Mouse (Mus musculus): ENCODE data around the gene Lrrk2. TPM values are rescaled to one million over a fixed set of nuclear protein-coding genes. Genes with fewer than 3 reads are reported as not detected.
A peak's percentile ranks its signal among the peaks of the same experiment; 100 is the strongest.

The Lrrk2 gene
- total RNA-seq (2021): 10 to 100 TPM; 11.4 to 12.8 TPM
- long read RNA-seq, experiment 1, partial matches to known transcripts: 2 of 3 reads
- long read RNA-seq, experiment 1, other reads (novel, unspliced or antisense): 0 of 3 reads
- long read RNA-seq, experiment 2, full-length matches to known transcripts: 4 of 4 reads
- long read RNA-seq, experiment 2, partial matches to known transcripts: 0 of 4 reads
- long read RNA-seq, experiment 2, other reads (novel, unspliced or antisense): 0 of 4 reads

- DNase-seq (ENCODE audit: low spot score in 2 of 2): peak; percentile 58 to 62
Observed at GRCm38 (mm10) chr15:91672645-91673568, at the start of gene Lrrk2. Gene Lrrk2 (plus strand): TSS chr15:91673175.

DNA sequence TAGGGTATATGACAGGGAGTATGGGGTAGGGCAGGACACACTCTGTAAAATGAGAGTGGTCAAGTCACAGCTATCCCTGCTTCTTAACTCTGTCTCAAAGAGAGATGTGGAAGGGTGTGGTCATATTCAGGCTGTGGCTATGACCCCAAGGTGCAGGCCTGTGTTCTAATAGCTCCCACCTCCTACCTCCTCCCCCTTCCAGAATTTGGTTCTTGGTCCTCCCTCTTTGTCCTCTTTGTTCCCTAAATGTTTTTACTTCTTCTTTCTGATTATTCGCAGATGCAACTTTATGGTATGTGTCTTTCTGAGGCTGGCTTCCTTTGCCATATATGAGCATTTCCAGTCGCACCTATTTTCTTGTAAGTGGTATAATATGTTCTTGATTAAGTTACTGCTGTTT lies 48.5 kb upstream of the Lrrk2 start:
- DNase-seq (ENCODE audit: low spot score in 2 of 2): no peak

- DNase-seq (ENCODE audit: low spot score in 2 of 2): no peak
Observed at GRCm38 (mm10) chr15:91629137-91629536, 43.8 kb upstream of the Lrrk2 start.

DNA sequence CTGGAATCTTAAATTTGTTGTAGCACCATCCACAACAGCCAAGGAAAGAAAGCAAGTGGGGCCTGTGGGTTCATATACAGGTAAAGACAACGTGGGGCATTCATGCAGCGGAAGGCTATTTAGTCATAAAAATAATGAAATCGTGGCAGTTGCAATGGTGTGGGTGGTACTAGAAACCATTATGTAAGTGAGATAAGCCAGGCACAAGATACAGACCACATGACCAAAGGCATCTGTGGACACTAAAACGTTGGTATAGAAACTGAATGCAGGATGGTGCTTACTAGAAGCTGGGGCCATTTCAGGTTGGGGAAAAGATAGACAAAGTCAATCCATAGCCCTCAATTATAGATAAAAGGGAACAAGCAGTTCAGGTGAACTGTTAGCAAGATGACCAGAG lies 40.5 kb upstream of the Lrrk2 start:
- no peak for DNase-seq (ENCODE audit: low spot score in 2 of 2)

DNA sequence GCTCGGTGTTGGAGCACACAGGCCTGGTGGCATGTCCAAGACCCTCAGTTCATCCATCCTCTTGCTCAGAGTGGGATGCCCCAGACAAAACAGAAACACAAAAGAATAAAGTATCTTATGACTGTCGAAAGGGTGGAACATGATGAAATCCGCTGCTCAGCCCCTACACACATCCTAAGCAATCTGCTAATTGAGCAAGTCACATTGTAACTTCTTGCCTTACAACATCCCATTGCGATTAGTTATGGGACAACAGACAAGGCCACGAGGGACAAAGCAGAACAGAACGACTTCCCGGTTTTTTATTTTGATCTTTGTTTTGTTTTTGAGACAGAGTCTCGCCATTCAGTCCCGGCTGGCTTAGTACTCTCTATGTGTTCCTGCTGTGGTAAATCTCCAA lies 39.9 kb upstream of the Lrrk2 start:
- no peak for DNase-seq (ENCODE audit: low spot score in 2 of 2)

DNA sequence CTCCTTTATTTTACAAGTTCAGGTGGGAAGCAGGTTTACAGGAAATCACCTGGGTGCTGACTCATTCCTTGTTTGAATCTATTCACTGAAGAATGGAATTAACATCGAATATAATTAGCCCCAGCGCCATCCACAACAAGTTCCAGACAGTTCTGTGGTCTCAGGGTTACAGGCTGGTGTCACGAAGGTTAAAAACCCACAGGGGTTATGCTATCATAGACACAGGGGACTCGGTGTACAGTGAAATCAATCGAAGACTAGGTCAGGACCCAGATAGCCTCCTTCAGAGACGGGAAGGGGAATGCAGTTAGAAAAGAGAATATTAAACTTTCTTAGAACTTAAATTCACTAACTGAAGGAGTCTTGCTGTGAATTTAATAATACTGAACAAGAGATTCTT lies 39.2 kb upstream of the Lrrk2 start:
- DNase-seq (ENCODE audit: low spot score in 2 of 2): no peak

DNA sequence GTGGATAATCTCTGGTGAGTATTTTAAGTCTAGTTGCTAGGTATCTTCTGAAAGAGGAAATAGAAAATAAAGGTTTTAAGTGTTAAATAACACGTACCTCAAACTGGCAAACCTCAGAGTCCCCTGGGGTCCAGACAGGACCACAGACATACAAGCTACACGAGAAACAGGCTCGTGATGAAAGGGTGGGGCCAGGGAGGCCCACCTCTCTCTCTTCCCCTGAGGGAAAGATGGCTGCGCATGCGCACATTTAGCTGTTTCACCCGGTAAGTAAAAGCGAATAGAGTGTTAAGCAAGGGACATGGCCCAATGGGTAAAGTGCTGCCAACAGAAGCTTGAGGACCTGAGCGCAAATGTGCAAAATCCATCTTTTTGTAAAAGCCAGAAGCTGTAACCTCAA lies 38.7 kb upstream of the Lrrk2 start:
- no peak for DNase-seq (ENCODE audit: low spot score in 2 of 2)

DNA sequence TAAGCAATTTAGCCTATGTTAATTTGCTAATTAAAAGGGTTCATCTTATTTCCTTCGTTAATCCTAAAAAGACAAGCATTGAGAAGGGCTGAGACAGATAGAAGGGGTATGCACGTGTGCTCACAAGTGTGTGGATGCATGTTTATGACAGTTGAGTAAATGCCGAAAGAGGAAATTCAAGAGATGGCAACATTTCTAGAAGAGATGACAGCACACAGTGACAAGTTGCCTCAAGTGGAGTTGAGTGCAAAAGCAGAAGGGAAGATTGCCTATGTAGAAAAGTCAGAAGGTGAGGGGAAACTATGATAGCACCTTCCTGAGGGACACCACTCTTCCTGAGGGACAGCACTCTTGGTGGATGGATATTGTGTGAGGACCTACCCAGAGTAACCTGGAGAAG lies 31.3 kb upstream of the Lrrk2 start:
- no peak for DNase-seq (ENCODE audit: low spot score in 2 of 2)

DNA sequence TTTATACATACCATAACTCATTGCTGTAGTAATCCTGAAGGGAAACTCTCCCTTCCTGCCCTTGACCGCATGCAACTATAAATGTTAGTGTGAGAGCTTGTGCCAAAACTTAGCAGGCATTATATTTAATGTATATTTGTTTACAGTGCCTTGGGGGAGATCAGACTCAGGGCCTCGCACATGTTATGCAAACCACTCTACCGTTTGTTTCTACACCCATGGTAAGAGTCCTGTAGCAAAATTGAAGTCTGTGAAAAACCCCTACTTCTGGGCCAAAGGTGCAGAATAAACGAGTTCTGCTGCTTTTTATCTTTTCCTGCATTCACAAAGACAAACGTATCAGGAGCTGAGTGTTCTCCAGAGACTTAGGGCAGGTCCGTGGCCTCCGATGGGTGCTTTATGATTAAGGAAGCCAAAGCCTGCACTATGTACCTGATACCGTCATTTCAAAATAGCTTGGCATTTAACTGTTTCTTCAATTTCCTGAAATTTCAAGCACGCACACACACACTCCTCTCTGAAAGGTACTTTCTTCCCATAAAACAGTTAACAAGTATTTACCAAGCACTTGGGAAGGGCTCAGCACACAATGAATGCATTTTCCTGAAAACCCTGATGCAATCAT lies 30.2 kb upstream of the Lrrk2 start:
- no peak for DNase-seq (ENCODE audit: low spot score in 2 of 2)

DNA sequence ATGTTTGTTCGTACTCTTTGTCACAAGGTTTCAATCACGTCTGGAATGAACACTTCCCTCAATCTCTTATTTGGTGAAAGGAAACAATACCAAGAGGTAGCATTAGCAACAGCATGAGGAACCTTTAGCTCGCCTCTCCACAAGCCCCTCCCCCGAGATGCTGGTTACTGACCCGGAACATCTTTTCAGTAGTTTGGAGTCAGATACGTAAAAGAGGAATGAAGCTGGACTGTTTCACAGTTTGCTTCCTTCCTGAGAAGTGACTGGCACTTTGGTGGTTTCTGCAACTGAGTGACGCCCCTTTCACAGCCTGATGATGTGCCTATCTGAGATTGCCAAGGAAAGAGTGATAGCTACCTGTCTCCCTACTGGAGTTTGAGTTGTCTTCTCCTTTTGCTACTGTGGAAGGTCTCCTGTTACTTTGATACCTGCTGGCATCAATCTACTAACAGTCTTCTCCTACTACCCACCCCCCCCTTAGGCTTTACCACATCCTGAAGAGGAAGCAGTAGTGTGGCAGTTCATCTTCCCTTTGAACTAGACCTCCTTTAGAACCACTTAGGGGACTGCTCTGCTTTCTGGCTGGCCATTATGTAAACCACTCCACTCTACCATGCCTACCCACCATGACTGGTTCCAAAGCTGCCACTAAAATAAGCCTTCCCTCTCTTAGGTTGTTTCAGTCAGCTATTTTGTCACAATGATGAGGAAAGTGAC lies 29.2 kb upstream of the Lrrk2 start:
- no peak for DNase-seq (ENCODE audit: low spot score in 2 of 2)

- no peak for DNase-seq (ENCODE audit: low spot score in 2 of 2)
Observed at GRCm38 (mm10) chr15:91650270-91650669, 22.7 kb upstream of the Lrrk2 start.

- DNase-seq (ENCODE audit: low spot score in 2 of 2): no peak
Observed at GRCm38 (mm10) chr15:91651493-91651892, 21.5 kb upstream of the Lrrk2 start.

- no peak for DNase-seq (ENCODE audit: low spot score in 2 of 2)
Observed at GRCm38 (mm10) chr15:91658227-91658626, 14.7 kb upstream of the Lrrk2 start.

- DNase-seq (ENCODE audit: low spot score in 2 of 2): no peak
Observed at GRCm38 (mm10) chr15:91660277-91661078, 12.5 kb upstream of the Lrrk2 start.

GRCm38 (mm10) chr15:91661079-91661369 lies 12.0 kb upstream of the Lrrk2 start:
- DNase-seq (ENCODE audit: low spot score in 2 of 2): no peak

- no peak for DNase-seq (ENCODE audit: low spot score in 2 of 2)
Observed at GRCm38 (mm10) chr15:91664586-91665132, 8.3 kb upstream of the Lrrk2 start.

GRCm38 (mm10) chr15:91665530-91665929 lies 7.4 kb upstream of the Lrrk2 start:
- DNase-seq (ENCODE audit: low spot score in 2 of 2): no peak

DNA sequence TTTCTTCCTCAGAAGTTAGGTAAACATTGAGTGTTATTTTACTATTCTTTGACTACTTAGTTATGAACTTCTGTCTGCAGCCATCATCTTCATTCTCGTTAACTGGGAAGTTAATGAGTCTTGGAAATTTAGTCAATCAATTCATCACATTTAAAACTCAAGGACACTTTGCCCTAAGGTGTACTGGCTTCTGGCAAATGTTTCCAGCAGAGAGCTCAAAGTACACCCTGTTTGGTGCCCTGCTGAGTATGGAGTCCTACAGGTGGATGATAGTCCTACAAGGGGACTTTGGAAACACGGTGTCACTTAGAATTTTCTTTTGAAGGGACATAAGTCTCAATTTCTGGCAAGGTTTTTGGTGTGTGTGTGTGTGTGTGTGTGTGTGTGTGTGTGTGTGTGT lies 1.8 kb upstream of the Lrrk2 start:
- no peak for DNase-seq (ENCODE audit: low spot score in 2 of 2)

DNA sequence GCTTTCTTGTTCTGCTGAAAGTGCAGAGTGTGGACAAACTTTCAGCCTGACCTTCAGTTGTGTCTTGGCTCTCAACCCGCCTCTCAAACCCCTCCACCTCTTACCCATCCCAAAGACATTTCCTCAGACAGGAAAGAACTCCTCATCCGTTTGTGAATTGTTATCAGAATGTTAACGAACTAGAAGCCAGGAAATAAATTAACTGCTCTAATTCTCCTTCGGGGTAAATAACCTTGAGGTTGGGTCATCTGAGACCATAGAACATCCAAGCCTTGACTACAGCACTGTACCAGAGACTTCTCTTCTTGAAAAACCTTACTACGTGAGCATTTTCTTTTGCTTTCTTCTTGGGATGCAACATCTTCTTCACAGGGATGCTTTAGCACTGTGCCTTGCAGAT lies 988 bp upstream of the Lrrk2 start:
- DNase-seq (ENCODE audit: low spot score in 2 of 2): no peak

DNA sequence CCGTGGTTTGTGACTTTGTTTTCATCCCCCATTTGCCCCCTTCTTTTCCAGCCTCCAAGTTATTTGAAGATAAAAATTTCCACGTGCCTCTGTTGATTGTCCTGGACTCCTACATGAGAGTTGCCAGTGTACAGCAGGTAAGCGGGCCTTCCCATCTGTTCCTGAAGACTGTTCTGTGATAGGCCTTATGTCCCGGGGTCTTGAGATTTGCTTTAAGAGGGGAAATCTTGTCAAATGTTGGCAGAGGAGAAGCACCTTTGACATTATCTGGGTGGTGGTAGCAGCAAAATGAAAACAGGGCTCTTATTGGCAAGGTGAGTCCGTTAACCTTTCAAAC lies 562 bp downstream of the Lrrk2 start:
- DNase-seq (ENCODE audit: low spot score in 2 of 2): no peak

DNA sequence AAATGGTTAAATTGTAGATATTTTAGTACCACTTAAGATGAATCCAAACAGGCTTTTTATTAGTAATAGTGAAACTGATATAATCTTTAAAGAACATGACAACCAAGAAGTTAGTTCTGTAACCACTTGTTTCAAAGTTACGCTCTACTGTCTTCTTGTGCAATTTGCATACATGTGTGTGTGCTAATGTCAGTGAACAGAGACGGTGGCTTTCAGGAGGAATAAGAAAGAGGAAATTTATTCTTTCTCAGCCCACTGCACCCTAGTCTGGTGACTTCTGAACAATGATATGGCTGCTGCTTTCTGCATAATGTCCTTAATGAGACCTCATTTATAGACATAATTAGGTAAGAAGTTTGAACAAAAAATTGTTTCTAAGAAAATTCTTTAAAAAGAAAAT lies 7.1 kb downstream of the Lrrk2 start:
- no peak for DNase-seq (ENCODE audit: low spot score in 2 of 2)

Data from layer of hippocampus, postnatal 14 days (tissue).